Mouse (Mus musculus): ENCODE data around the gene Hk1. TPM values are rescaled to one million over a fixed set of nuclear protein-coding genes. Genes with fewer than 3 reads are reported as not detected.
A peak's percentile ranks its signal among the peaks of the same experiment; 100 is the strongest.

The Hk1 gene
- total RNA-seq, 2 experiments from 2014 or later = 7.1 to 8.5 TPM

GRCm38 (mm10) chr10:62275235-62275634, 104.5 kb downstream of the Hk1 start:
- peak; percentile 26 for DNase-seq

GRCm38 (mm10) chr10:62269278-62269677, 110.4 kb downstream of the Hk1 start:
- DNase-seq = no peak

- DNase-seq = no peak
Observed at GRCm38 (mm10) chr10:62264299-62264698, 115.4 kb downstream of the Hk1 start.

GRCm38 (mm10) chr10:62261115-62261886, 118.4 kb downstream of the Hk1 start:
- DNase-seq = peak; percentile 23

GRCm38 (mm10) chr10:62258298-62258697, 121.4 kb downstream of the Hk1 start:
- no peak for DNase-seq

- DNase-seq = no peak
Observed at GRCm38 (mm10) chr10:62252496-62253235, 127.0 kb downstream of the Hk1 start.

GRCm38 (mm10) chr10:62252000-62252488, 127.7 kb downstream of the Hk1 start, which contains the start of gene Tacr2:
Gene Tacr2, plus strand, starts transcription at chr10:62252438.
- no peak for DNase-seq

- no peak for DNase-seq
Observed at GRCm38 (mm10) chr10:62247815-62248214, 131.9 kb downstream of the Hk1 start.

GRCm38 (mm10) chr10:62247156-62247555, 132.6 kb downstream of the Hk1 start:
- no peak for DNase-seq

GRCm38 (mm10) chr10:62244067-62244466, 135.6 kb downstream of the Hk1 start:
- DNase-seq = no peak

GRCm38 (mm10) chr10:62242896-62243295, 136.8 kb downstream of the Hk1 start:
- no peak for DNase-seq

GRCm38 (mm10) chr10:62242358-62242757, 137.3 kb downstream of the Hk1 start:
- DNase-seq = no peak

- peak; percentile 73 for DNase-seq
Observed at GRCm38 (mm10) chr10:62239270-62239669, 140.4 kb downstream of the Hk1 start.

GRCm38 (mm10) chr10:62238688-62239087, 141.0 kb downstream of the Hk1 start:
- no peak for DNase-seq

- no peak for DNase-seq
Observed at GRCm38 (mm10) chr10:62237205-62237604, 142.5 kb downstream of the Hk1 start.

GRCm38 (mm10) chr10:62236165-62236564, 143.5 kb downstream of the Hk1 start:
- DNase-seq = no peak

GRCm38 (mm10) chr10:62231811-62232210, 147.9 kb downstream of the Hk1 start:
- DNase-seq = no peak

GRCm38 (mm10) chr10:62231395-62231732, 148.3 kb downstream of the Hk1 start:
- DNase-seq = no peak

- peak; percentile 91 for DNase-seq
Observed at GRCm38 (mm10) chr10:62230708-62231394, 148.9 kb downstream of the Hk1 start, which contains the start of gene Tspan15. Gene Tspan15, minus strand, starts transcription at chr10:62231251.

GRCm38 (mm10) chr10:62228126-62228525, 151.6 kb downstream of the Hk1 start:
- no peak for DNase-seq

GRCm38 (mm10) chr10:62225839-62226238, 153.9 kb downstream of the Hk1 start:
- no peak for DNase-seq

GRCm38 (mm10) chr10:62224231-62224630, 155.5 kb downstream of the Hk1 start:
- peak; percentile 57 for DNase-seq

GRCm38 (mm10) chr10:62222777-62223176, 156.9 kb downstream of the Hk1 start:
- DNase-seq = no peak
